Mouse (Mus musculus) hindbrain, embryonic 16.5 days (tissue): ENCODE data around the gene Gm5737. TPM values are rescaled to one million over a fixed set of nuclear protein-coding genes. Genes with fewer than 3 reads are reported as not detected.

ENCODE experiments used
- ATAC-seq: fragments of 200-750 bp; cut with Nextera tagmentation; 2 replicates; pipeline ENCODE4 v1.8.0; 2017; ENCODE audit warnings: moderate TSS enrichment, moderate library complexity
- H3K27ac ChIP-seq: fragments of 300-500 bp; sonication (generic); 2 replicates; pipeline ENCODE4 v1.5.1; 2014; ENCODE audit warnings: low read depth, mild to moderate bottlenecking, control low read depth, low read length, moderate library complexity
- H3K27me3 ChIP-seq: fragments of 300-500 bp; sonication (generic); replicated peaks from 2 replicates; pipeline ENCODE4 v1.6.1; 2014; ENCODE audit warnings: low read length; ENCODE audit not compliant: control insufficient read depth, insufficient read depth
- H3K36me3 ChIP-seq: fragments of 300-500 bp; sonication (generic); 2 replicates; pipeline ENCODE4 v1.6.1; 2014; ENCODE audit warnings: mild to moderate bottlenecking, low read length, moderate library complexity, mixed read lengths; ENCODE audit not compliant: control insufficient read depth, insufficient read depth
- H3K4me1 ChIP-seq: fragments of 300-500 bp; sonication (generic); 2 replicates; pipeline ENCODE4 v1.6.1; 2014; ENCODE audit warnings: low read depth, low read length; ENCODE audit not compliant: control insufficient read depth, insufficient read depth
- H3K4me2 ChIP-seq: fragments of 300-500 bp; sonication (generic); 2 replicates; pipeline ENCODE4 v1.6.1; 2014; ENCODE audit warnings: mild to moderate bottlenecking, low read length, control low read depth, moderate library complexity
- H3K4me3 ChIP-seq: fragments of 300-500 bp; sonication (generic); 2 replicates; pipeline ENCODE4 v1.5.1; 2014; ENCODE audit warnings: mild to moderate bottlenecking, low read length, control low read depth, moderate library complexity
- H3K9ac ChIP-seq: fragments of 300-500 bp; sonication (generic); 2 replicates; pipeline ENCODE4 v1.6.1; 2014; ENCODE audit warnings: low read depth, mild to moderate bottlenecking, control low read depth, low read length, moderate library complexity
- H3K9me3 ChIP-seq: fragments of 300-500 bp; sonication (generic); 2 replicates; pipeline ENCODE4 v1.6.1; 2014; ENCODE audit warnings: mild to moderate bottlenecking, low read length, moderate library complexity; ENCODE audit not compliant: control insufficient read depth
- WGBS: fragments of 180-500 bp; shearing (Covaris S2); extraction: QIAGEN DNeasy Blood & Tissue Kit; methylation state at CpG from one replicate; pipeline ENCODE4 v1.1.7; 2014; 5-methylcytosine and 5-hydroxymethylcytosine counted together
- polyA plus RNA-seq: library from polyadenylated mRNA; unstranded; fragments of >200 nt; fragmentation: Nextera tagmentation; extraction: Ambion mirVana; gene quantifications from 2 replicates; pipeline ENCODE4 v1.2.1, GENCODE M21; 2015

The Gm5737 gene
- polyA plus RNA-seq, 1 experiment from 2014 or later, result 0.11 TPM

DNA sequence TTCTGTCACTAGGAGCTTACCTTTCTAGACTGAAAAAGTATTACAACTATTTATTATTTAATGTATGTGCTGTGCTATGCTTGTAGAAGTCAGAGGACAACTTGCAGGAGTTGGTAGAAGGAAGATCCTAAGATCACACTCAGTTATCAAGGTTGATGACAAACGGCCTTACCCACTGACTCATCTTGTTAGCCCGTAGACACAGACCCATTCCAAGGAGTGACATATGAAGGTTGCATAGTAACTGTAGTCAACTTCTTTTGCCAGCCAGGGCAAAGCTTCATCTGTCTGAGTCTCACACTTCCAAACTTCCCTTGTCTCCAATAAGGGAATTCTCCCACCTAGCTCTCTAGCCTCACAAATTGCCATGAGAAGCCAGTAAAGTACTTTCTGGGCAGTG is 54.5 kb downstream of the Gm5737 start:
- ATAC-seq, result no peak
- Histone ChIP-seq H3K27ac (no peak overlapping the region), H3K4me3 (no peak overlapping the region), H3K9me3 (no peaks in the 10 kb centered on the region), H3K4me2 (no peak overlapping the region), H3K36me3 (no peaks in the 10 kb centered on the region), H3K27me3 (no peaks in the 10 kb centered on the region), H3K9ac (no peak overlapping the region), H3K4me1 (peaks cover 13% of the 10 kb centered on the region)
- WGBS, result 69% methylated on average over 2 of the region's 2 CpGs

DNA sequence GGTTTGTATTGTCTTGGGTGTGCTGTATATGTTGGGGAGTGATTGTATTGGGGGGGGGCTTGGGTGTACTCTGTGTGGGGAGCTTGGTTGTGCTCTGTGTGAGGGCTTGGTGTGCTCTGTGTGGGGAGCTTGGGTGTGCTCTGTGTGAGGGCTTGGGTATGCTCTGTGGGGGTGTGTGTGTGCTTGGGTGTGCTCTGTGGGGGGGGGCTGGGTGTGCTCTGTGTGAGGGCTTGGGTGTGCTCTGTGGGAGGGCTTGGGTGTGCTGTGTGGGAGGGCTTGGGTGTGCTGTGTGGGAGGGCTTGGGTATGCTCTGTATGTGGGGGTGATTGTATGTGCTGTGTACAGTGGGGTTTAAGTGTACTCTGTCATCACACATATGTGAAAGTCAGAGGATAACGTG is 55.6 kb downstream of the Gm5737 start:
- Histone ChIP-seq H3K4me2 (no peak overlapping the region), H3K4me1 (peaks cover 13% of the 10 kb centered on the region), H3K9ac (no peak overlapping the region), H3K36me3 (no peaks in the 10 kb centered on the region), H3K4me3 (no peak overlapping the region), H3K27me3 (no peaks in the 10 kb centered on the region), H3K27ac (no peak overlapping the region), H3K9me3 (no peaks in the 10 kb centered on the region)
- 0 out of 2 replicates have a peak, but pooled peaks have one; percentile 6 for ATAC-seq
- WGBS, result 92% methylated on average over 1 of the region's 1 CpGs

DNA sequence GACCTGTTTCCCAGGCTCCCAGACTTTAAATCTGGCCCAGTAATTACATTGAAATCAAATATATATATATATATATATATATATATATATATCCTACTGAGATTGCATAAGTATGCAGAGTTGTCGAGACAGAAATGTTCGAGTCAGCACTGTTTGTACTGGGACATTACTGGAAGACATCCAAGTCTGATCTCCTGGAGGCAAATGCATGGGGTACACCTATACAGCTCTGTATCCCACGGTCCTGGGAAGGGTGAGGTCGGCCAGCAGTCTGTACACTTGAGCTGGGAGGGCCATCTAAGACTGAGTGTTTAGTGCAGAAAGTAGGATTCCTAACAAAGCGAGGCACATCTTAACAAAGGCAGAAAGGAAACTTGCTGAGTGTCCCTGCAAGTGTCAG is 57.7 kb downstream of the Gm5737 start:
- H3K36me3 ChIP-seq, result no peaks in the 10 kb centered on the region; the same call in 1 of the 2 replicates
- H3K9me3 ChIP-seq, result no peaks in the 10 kb centered on the region
- no peak overlapping the region for H3K9ac ChIP-seq
- no peak overlapping the region for H3K4me3 ChIP-seq
- 0 out of 2 replicates have a peak overlapping the region, but pooled peaks have one; percentile 15 for H3K27ac ChIP-seq
- no peak for ATAC-seq
- WGBS, result 51% methylated on average over 5 of the region's 5 CpGs
- no peak overlapping the region for H3K4me2 ChIP-seq
- H3K4me1 ChIP-seq, result peaks cover 7% of the 10 kb centered on the region
- no peaks in the 10 kb centered on the region for H3K27me3 ChIP-seq

DNA sequence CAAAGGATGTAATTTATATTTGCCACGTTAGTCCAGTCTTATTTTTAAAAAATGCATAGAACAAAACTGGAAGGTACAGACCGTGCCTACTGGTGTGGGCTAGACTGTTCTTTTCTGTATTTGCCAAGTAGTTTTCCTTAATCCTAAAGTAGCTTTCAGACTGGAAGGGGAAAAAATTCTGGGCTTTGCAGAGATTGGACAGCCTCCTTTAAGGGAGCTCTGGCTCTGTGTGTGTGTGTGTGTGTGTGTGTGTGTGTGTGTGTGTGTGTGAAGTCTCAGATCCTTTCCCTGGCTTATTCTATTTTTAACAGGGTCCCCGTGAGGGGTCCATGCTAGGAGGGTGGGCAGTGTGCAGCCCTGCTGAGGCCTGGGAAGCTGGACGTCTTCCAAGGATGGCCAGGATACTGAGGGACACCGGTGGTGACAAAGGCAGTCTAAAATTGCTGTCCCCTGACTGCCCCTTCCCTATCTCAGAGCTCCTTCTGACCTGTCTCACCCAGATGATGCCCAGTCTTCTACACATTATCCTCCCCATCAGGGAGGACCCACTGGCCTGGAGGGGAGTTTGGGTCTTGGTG is 58.4 kb downstream of the Gm5737 start:
- Histone ChIP-seq H3K27me3 (no peaks in the 10 kb centered on the region), H3K27ac (no peak overlapping the region), H3K9ac (no peak overlapping the region), H3K4me2 (no peak overlapping the region), H3K36me3 (no peaks in the 10 kb centered on the region; the same call in 1 of the 2 replicates), H3K4me3 (no peak overlapping the region), H3K9me3 (no peaks in the 10 kb centered on the region), H3K4me1 (peaks cover 3% of the 10 kb centered on the region; the same call in 1 of the 2 replicates)
- WGBS, result 55% methylated on average over 5 of the region's 5 CpGs
- no peak for ATAC-seq

DNA sequence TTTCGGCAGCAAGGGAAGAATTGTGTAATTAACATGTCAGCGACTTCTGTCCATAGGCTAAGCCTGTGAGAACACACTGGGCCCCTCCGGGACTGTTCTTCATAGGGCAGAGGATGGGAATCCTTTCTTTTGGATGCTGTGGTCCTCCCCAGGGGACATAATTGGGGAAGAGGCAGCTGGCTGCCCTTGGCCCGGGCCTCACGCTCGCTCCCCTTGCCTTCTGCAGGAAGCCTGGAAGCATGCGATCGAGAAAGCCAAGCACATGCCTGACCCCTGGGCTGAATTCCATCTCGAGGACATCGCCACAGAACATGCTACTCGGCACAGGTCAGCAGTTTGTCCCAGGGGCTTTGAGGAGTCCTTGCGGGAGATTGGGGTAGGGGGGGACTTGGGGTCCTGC is 60.9 kb downstream of the Gm5737 start:
- 67% methylated on average over 12 of the region's 12 CpGs for WGBS
- H3K4me3 ChIP-seq, result no peak overlapping the region
- no peaks in the 10 kb centered on the region; the same call in 1 of the 2 replicates for H3K36me3 ChIP-seq
- ATAC-seq, result no peak
- H3K4me1 ChIP-seq, result no peaks in the 10 kb centered on the region; the same call in 1 of the 2 replicates
- H3K9me3 ChIP-seq, result no peaks in the 10 kb centered on the region
- no peak overlapping the region for H3K9ac ChIP-seq
- H3K4me2 ChIP-seq, result no peak overlapping the region
- H3K27ac ChIP-seq, result no peak overlapping the region
- no peaks in the 10 kb centered on the region for H3K27me3 ChIP-seq

DNA sequence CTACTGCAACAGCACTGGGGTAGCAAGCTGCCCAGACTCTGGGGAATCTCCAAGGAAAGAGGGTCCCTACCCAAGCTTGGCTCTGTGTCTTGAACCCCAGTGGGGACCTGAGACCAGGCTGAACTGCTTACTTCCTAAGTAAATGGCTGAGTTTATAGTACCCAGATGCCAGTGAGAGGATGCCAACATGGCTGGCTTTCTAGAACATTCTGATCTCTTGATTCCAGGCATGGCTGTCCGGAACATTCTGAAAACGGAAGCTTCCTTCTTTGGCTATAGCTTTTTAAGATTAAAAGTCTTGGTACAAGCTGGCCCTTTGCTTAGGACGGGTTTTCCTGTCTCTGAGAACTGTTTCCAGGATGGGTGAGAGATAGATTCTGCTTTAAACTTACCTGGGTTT is 61.9 kb downstream of the Gm5737 start:
- Histone ChIP-seq H3K4me2 (no peak overlapping the region), H3K36me3 (no peaks in the 10 kb centered on the region; the same call in 1 of the 2 replicates), H3K27me3 (no peaks in the 10 kb centered on the region), H3K27ac (no peak overlapping the region), H3K9ac (no peak overlapping the region), H3K9me3 (no peaks in the 10 kb centered on the region), H3K4me3 (no peak overlapping the region), H3K4me1 (no peaks in the 10 kb centered on the region; the same call in 1 of the 2 replicates)
- ATAC-seq, result no peak
- WGBS, result 93% methylated on average over 3 of the region's 3 CpGs

DNA sequence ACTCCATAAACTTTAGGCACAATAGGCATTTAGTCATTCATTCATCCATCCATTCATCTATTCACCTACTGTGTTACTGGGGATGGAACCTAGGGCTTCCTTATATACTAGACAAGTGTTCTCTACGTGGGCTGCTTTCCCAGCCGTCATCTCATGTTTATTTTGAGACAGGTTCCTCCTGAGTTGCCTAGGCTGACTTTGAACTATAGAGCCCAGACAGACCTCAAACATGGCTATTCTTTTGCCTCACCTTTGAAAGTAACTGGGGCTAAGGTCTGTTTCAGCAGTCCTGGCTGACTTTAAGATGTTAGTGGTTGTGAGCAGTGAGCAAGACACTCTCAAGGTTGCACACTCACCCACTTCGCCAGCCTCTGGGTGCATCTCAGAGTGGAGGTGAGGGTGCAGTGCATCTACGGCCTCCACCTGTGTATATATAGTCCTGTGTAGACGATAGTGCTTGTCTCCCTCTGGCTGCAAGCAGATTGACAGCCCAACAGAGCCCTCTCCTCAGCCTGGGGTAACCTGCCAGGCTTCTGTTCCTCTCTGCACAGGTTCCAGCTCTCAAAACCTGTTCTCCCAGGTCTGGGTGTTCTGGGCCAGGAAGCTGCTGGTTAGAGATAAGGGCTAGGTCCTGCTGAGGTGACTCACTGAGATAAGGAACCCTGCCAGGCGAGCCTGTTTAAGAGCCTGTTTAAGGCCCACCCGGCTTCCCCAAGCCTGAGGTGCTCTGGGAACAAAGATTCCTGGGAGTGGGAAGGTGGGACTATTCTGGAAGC is 62.8 kb downstream of the Gm5737 start:
- Histone ChIP-seq H3K4me3 (no peak overlapping the region), H3K4me2 (no peak overlapping the region), H3K9me3 (no peaks in the 10 kb centered on the region), H3K9ac (no peak overlapping the region), H3K4me1 (no peaks in the 10 kb centered on the region; the same call in 1 of the 2 replicates), H3K27ac (no peak overlapping the region), H3K36me3 (no peaks in the 10 kb centered on the region; the same call in 1 of the 2 replicates), H3K27me3 (no peaks in the 10 kb centered on the region)
- ATAC-seq, result no peak
- WGBS, result 80% methylated on average over 7 of the region's 7 CpGs

DNA sequence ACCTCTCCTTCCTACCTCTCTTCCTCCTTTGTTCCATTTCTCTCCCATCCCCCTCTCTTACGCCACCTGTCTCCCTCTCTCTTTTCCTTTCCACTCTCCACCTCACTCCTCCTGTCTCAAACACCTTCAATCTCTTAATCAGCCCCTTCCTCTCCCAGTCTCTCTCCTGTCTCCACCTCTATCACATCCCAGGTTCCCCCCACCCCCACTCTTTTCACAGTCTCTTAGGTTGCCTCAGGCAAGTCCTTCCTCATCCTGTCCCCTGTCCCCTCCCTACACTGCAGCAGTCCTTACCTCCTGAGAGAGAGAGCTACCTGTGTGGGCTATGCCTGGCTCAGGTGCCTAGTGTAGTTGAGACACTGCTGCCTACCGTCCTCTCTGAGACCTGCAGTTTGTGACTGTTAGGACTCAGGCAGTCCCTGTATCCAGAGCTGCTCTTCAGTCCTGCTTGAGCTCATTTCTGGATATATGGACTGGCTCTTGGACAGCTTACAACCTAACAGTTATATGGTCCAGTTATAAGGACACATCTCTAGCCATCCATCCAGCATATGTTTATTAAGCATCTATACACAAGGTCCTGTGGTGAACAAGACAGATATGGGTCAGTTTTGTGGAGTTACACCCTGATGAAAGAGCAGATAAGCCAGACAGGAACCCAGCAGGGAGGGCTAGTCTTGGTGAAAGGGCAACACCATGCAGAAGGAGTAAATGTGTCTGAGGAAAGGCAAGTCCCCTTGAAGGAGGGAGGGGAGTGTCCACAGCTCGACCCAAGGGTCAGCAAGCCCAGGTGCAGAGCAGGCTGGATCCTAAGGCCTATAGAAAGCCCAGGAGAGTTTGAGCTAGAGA is 63.6 kb downstream of the Gm5737 start:
- Histone ChIP-seq H3K9me3 (no peaks in the 10 kb centered on the region), H3K27me3 (no peaks in the 10 kb centered on the region), H3K9ac (no peak overlapping the region), H3K36me3 (peaks cover 5% of the 10 kb centered on the region; the same call in 1 of the 2 replicates), H3K4me1 (no peaks in the 10 kb centered on the region), H3K4me3 (no peak overlapping the region), H3K27ac (no peak overlapping the region), H3K4me2 (no peak overlapping the region)
- WGBS, result 75% methylated on average over 3 of the region's 3 CpGs
- no peak for ATAC-seq

DNA sequence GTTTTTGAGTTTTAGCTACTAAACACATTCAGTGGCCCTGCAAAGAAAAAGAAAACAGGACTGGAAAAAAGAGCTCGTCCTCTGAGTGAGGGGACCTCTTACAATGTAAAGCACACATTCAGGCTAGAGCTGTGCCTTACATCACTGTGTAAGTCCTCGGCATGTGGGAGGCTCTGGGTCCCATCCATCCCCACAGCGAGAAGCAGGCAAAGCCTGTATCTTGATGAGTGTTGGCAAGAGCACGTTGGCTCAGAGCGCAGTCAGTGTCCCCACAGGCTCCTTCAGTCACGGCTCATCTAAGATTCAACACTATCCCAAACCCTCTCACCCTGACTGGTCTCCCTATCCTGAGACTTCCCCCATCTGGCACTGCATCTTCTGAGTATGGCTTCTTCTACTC is 66.1 kb downstream of the Gm5737 start:
- no peak overlapping the region for H3K4me3 ChIP-seq
- 54% methylated on average over 6 of the region's 6 CpGs for WGBS
- H3K27ac ChIP-seq, result no peak overlapping the region
- H3K27me3 ChIP-seq, result no peaks in the 10 kb centered on the region
- H3K9me3 ChIP-seq, result no peaks in the 10 kb centered on the region
- H3K9ac ChIP-seq, result no peak overlapping the region
- H3K4me1 ChIP-seq, result no peaks in the 10 kb centered on the region
- no peak for ATAC-seq
- H3K36me3 ChIP-seq, result peaks cover 11% of the 10 kb centered on the region; the same call in 1 of the 2 replicates
- H3K4me2 ChIP-seq, result no peak overlapping the region
